9 mouse cellular contexts compared by ENCODE assay signal in genomic region chr7:127932273-127933031, GRCm38 (mm10). TPM values are rescaled to one million over a fixed set of nuclear protein-coding genes. Genes with fewer than 3 reads are reported as not detected.
DNase-seq lines count a peak whose midpoint lies in the region; ATAC-seq and TF ChIP-seq lines count a peak whose summit lies in the region.
"Had no signal": no experiment of that assay in that cellular context is flagged by ENCODE, and none has a peak within 500 bp of the region (broad histone marks: within the 10 kb centered on the region; RNA-seq: fewer than 3 reads in every experiment).

No protein-coding gene starts in this region.

- H3K9me3 ChIP-seq in midbrain, embryonic 13.5 days: no peaks in the 10 kb centered on the region
- H3K9me3 ChIP-seq in midbrain, embryonic 14.5 days (ENCODE audit: control insufficient read depth, low read length): no peaks in the 10 kb centered on the region
- H3K9me3 ChIP-seq in intestine, embryonic 15.5 days: no peaks in the 10 kb centered on the region
- no peaks in the 10 kb centered on the region for H3K9me3 ChIP-seq in liver, embryonic 14.5 days (ENCODE audit: control insufficient read depth, low read length)
- H3K9me3 ChIP-seq: hindbrain, embryonic 15.5 days had no signal

- no peak for ATAC-seq in midbrain, embryonic 13.5 days
- ATAC-seq in midbrain, embryonic 14.5 days (ENCODE audit: low FRiP score, low TSS enrichment): no peak
- ATAC-seq in intestine, embryonic 15.5 days: no peak
- ATAC-seq in liver, embryonic 14.5 days (ENCODE audit: insufficient read depth): no peak

- TF ChIP-seq EP300 in liver, embryonic 14.5 days (IDR thresholded peaks at IDR 0.05; ENCODE audit: low read depth): no peak

- H3K4me2 ChIP-seq in midbrain, embryonic 13.5 days (replicated peaks): no peak overlapping the region
- no peak overlapping the region for H3K4me2 ChIP-seq in midbrain, embryonic 14.5 days (ENCODE audit: low read length)
- peak overlapping the region; percentile 25 for H3K4me2 ChIP-seq in intestine, embryonic 15.5 days (replicated peaks)
- peak overlapping the region; percentile 7; the same call in 1 of the 2 replicates for H3K4me2 ChIP-seq in liver, embryonic 14.5 days (ENCODE audit: low read depth)
- H3K4me2 ChIP-seq: hindbrain, embryonic 15.5 days had no signal

- 15% methylated on average over 13 of the region's 13 CpGs for WGBS in midbrain, embryonic 13.5 days
- WGBS in midbrain, embryonic 14.5 days: 13% methylated on average over 13 of the region's 13 CpGs
- 23% methylated on average over 13 of the region's 13 CpGs for WGBS in intestine, embryonic 15.5 days
- 57% methylated on average over 13 of the region's 13 CpGs for WGBS in liver, embryonic 14.5 days (ENCODE audit: insufficient replicate concordance)

- H3K27me3 ChIP-seq in midbrain, embryonic 13.5 days: peaks cover 34% of the 10 kb centered on the region
- H3K27me3 ChIP-seq in midbrain, embryonic 14.5 days (ENCODE audit: control insufficient read depth, insufficient read depth, low read length): peaks cover 17% of the 10 kb centered on the region
- no peaks in the 10 kb centered on the region; the same call in 1 of the 2 replicates for H3K27me3 ChIP-seq in intestine, embryonic 15.5 days (replicated peaks)
- no peaks in the 10 kb centered on the region for H3K27me3 ChIP-seq in liver, embryonic 14.5 days (ENCODE audit: control insufficient read depth, insufficient read depth, low read length)

- H3K9ac ChIP-seq in midbrain, embryonic 13.5 days (replicated peaks): 0 out of 2 replicates have a peak overlapping the region, but pooled peaks have one; percentile 37
- H3K9ac ChIP-seq in midbrain, embryonic 14.5 days (replicated peaks; ENCODE audit: low read length): no peak overlapping the region
- no peak overlapping the region for H3K9ac ChIP-seq in intestine, embryonic 15.5 days
- H3K9ac ChIP-seq in liver, embryonic 14.5 days (replicated peaks): no peak overlapping the region
- H3K9ac ChIP-seq: hindbrain, embryonic 15.5 days had no signal

- DNase-seq in midbrain, embryonic 14.5 days: no peak
- no peak for DNase-seq in liver, embryonic 14.5 days (ENCODE audit: low read depth in 3 of 3, low spot score in 3 of 3)
- peak; percentile 87 for DNase-seq in yolk sac, embryonic 10.5 days (ENCODE audit: low spot score)
- DNase-seq in thymus, postnatal 36 days: no peak
- DNase-seq in spleen, postnatal 4 days (ENCODE audit: low spot score in 2 of 2): no peak
- DNase-seq in thymus, postnatal 10 days (ENCODE audit: low spot score in 2 of 2): no peak

- H3K27ac ChIP-seq in midbrain, embryonic 13.5 days: no peak overlapping the region
- no peak overlapping the region for H3K27ac ChIP-seq in midbrain, embryonic 14.5 days (replicated peaks; ENCODE audit: low read depth, low read length)
- peak overlapping the region; percentile 80 for H3K27ac ChIP-seq in intestine, embryonic 15.5 days
- H3K27ac ChIP-seq in liver, embryonic 14.5 days: no peak overlapping the region
- H3K27ac ChIP-seq: hindbrain, embryonic 15.5 days had no signal

- no peak for TF ChIP-seq CTCF in liver, embryonic 14.5 days (IDR thresholded peaks at IDR 0.05; ENCODE audit: low read depth)

- H3K4me1 ChIP-seq in midbrain, embryonic 13.5 days (replicated peaks): peaks cover 19% of the 10 kb centered on the region
- 0 out of 2 replicates have a peak, but pooled peaks cover 8% of the 10 kb centered on the region for H3K4me1 ChIP-seq in midbrain, embryonic 14.5 days (ENCODE audit: control insufficient read depth, insufficient read depth, low read length)
- peaks cover 40% of the 10 kb centered on the region for H3K4me1 ChIP-seq in intestine, embryonic 15.5 days (replicated peaks)
- H3K4me1 ChIP-seq in liver, embryonic 14.5 days (replicated peaks; ENCODE audit: control insufficient read depth in 2 of 2, insufficient read depth in 2 of 2, low read length in 1 of 2): peaks cover 6 to 16% of the 10 kb centered on the region in 2 experiments; a peak in 3 of 4 replicates

- no peak overlapping the region for H3K4me3 ChIP-seq in midbrain, embryonic 13.5 days (replicated peaks)
- no peak overlapping the region for H3K4me3 ChIP-seq in midbrain, embryonic 14.5 days (replicated peaks; ENCODE audit: low read depth, low read length)
- H3K4me3 ChIP-seq in intestine, embryonic 15.5 days (replicated peaks): no peak overlapping the region
- no peak overlapping the region for H3K4me3 ChIP-seq in liver, embryonic 14.5 days (ENCODE audit: insufficient read depth in 1 of 2, low read depth in 2 of 2, low read length in 2 of 2)
- H3K4me3 ChIP-seq: hindbrain, embryonic 15.5 days had no signal

- 0 out of 2 replicates have a peak, but pooled peaks cover under 1% of the 10 kb centered on the region for H3K36me3 ChIP-seq in midbrain, embryonic 13.5 days
- 0 out of 2 replicates have a peak, but pooled peaks cover under 1% of the 10 kb centered on the region for H3K36me3 ChIP-seq in midbrain, embryonic 14.5 days (ENCODE audit: control insufficient read depth, insufficient read depth, low read length)
- H3K36me3 ChIP-seq in intestine, embryonic 15.5 days: no peaks in the 10 kb centered on the region
- no peaks in the 10 kb centered on the region for H3K36me3 ChIP-seq in liver, embryonic 14.5 days (replicated peaks; ENCODE audit: control insufficient read depth, insufficient read depth, low read depth)
- H3K36me3 ChIP-seq: hindbrain, embryonic 15.5 days had no signal

RNA-seq across cellular contexts. Expression of gene Prss8, which starts 2.5 kb away (rescaled TPM):
- polyA plus RNA-seq in midbrain, embryonic 13.5 days (2015; fragmentation: Nextera tagmentation; extraction: Ambion mirVana): 0.20 and 0.35 TPM in 2 replicates
- polyA plus RNA-seq in midbrain, embryonic 14.5 days (2014; fragmentation: Nextera tagmentation; extraction: Ambion mirVana): 0.28 TPM in 1 of 2 replicates, not detected in the other
- 58.5 and 67.5 TPM in 2 replicates for polyA plus RNA-seq in intestine, embryonic 15.5 days (2015; fragmentation: Nextera tagmentation; extraction: Ambion mirVana)
- polyA plus RNA-seq in liver, embryonic 14.5 days (2012; rRNA removed): 8.3 and 12.6 TPM in 2 replicates
- polyA plus RNA-seq in liver, embryonic 14.5 days (2014; fragmentation: Nextera tagmentation; extraction: Ambion mirVana): 9.8 and 10.3 TPM in 2 replicates

RNA-seq across cellular contexts. Expression of gene Prss36, which starts 14.1 kb away (rescaled TPM):
- 11.8 and 12.7 TPM in 2 replicates for polyA plus RNA-seq in midbrain, embryonic 13.5 days (2015; fragmentation: Nextera tagmentation; extraction: Ambion mirVana)
- 10.4 and 12.0 TPM in 2 replicates for polyA plus RNA-seq in midbrain, embryonic 14.5 days (2014; fragmentation: Nextera tagmentation; extraction: Ambion mirVana)
- polyA plus RNA-seq in intestine, embryonic 15.5 days (2015; fragmentation: Nextera tagmentation; extraction: Ambion mirVana): 8.2 and 9.6 TPM in 2 replicates
- 2.0 and 2.3 TPM in 2 replicates for polyA plus RNA-seq in liver, embryonic 14.5 days (2012; rRNA removed)
- polyA plus RNA-seq in liver, embryonic 14.5 days (2014; fragmentation: Nextera tagmentation; extraction: Ambion mirVana): 3.0 TPM in 2 replicates

RNA-seq across cellular contexts. Expression of gene Kat8, which starts 20.1 kb away (rescaled TPM):
- polyA plus RNA-seq in midbrain, embryonic 13.5 days (2015; fragmentation: Nextera tagmentation; extraction: Ambion mirVana): 51.0 and 56.0 TPM in 2 replicates
- polyA plus RNA-seq in midbrain, embryonic 14.5 days (2014; fragmentation: Nextera tagmentation; extraction: Ambion mirVana): 44.1 and 51.2 TPM in 2 replicates
- 31.7 and 32.3 TPM in 2 replicates for polyA plus RNA-seq in intestine, embryonic 15.5 days (2015; fragmentation: Nextera tagmentation; extraction: Ambion mirVana)
- polyA plus RNA-seq in liver, embryonic 14.5 days (2012; rRNA removed): 9.6 and 13.7 TPM in 2 replicates
- polyA plus RNA-seq in liver, embryonic 14.5 days (2014; fragmentation: Nextera tagmentation; extraction: Ambion mirVana): 15.7 and 17.6 TPM in 2 replicates

RNA-seq across cellular contexts. Expression of gene Bckdk, which starts 28.6 kb away (rescaled TPM):
- polyA plus RNA-seq in midbrain, embryonic 13.5 days (2015; fragmentation: Nextera tagmentation; extraction: Ambion mirVana): 74.7 and 74.8 TPM in 2 replicates
- 66.1 and 77.3 TPM in 2 replicates for polyA plus RNA-seq in midbrain, embryonic 14.5 days (2014; fragmentation: Nextera tagmentation; extraction: Ambion mirVana)
- polyA plus RNA-seq in intestine, embryonic 15.5 days (2015; fragmentation: Nextera tagmentation; extraction: Ambion mirVana): 158 and 180 TPM in 2 replicates
- polyA plus RNA-seq in liver, embryonic 14.5 days (2012; rRNA removed): 28.0 and 29.7 TPM in 2 replicates
- 68.3 and 76.0 TPM in 2 replicates for polyA plus RNA-seq in liver, embryonic 14.5 days (2014; fragmentation: Nextera tagmentation; extraction: Ambion mirVana)

RNA-seq across cellular contexts. Expression of gene Fus, which starts 34.8 kb away (rescaled TPM):
- polyA plus RNA-seq in midbrain, embryonic 13.5 days (2015; fragmentation: Nextera tagmentation; extraction: Ambion mirVana): 415 and 452 TPM in 2 replicates
- 47.9 and 66.9 TPM in 2 replicates for polyA plus RNA-seq in midbrain, embryonic 14.5 days (2014; fragmentation: Nextera tagmentation; extraction: Ambion mirVana)
- polyA plus RNA-seq in intestine, embryonic 15.5 days (2015; fragmentation: Nextera tagmentation; extraction: Ambion mirVana): 306 and 315 TPM in 2 replicates
- polyA plus RNA-seq in liver, embryonic 14.5 days (2012; rRNA removed): 169 and 278 TPM in 2 replicates
- 15.8 and 17.1 TPM in 2 replicates for polyA plus RNA-seq in liver, embryonic 14.5 days (2014; fragmentation: Nextera tagmentation; extraction: Ambion mirVana)

Comparison
In these comparisons a context has a peak if more than half of its experiments do, and no peak if none do; other contexts are left out.
1. H3K4me2 ChIP-seq: peak in intestine, embryonic 15.5 days (single experiment) and liver, embryonic 14.5 days (single experiment); none in midbrain, embryonic 13.5 days (single experiment) and midbrain, embryonic 14.5 days (single experiment).